Mouse (Mus musculus) brain, embryonic 14.5 days (tissue): Measurements from ENCODE around the gene Efcab5.

ENCODE experiments used
- CTCF ChIP-seq: fragments of 200-500 bp; IDR thresholded peaks from 2 replicates; pipeline ENCODE4 v1.5.1; 2012; ENCODE audit warnings: inconsistent platforms, mild to moderate bottlenecking, moderate library complexity, borderline replicate concordance; ENCODE audit not compliant: insufficient read depth, insufficient read length; ENCODE audit errors: extremely low read depth
- POLR2A ChIP-seq: fragments of 200-500 bp; IDR thresholded peaks from 2 replicates; pipeline ENCODE4 v1.6.1; 2012; ENCODE audit warnings: mild to moderate bottlenecking, inconsistent platforms, borderline replicate concordance; ENCODE audit not compliant: poor library complexity, insufficient read depth, insufficient read length, severe bottlenecking; ENCODE audit errors: extremely low read depth

DNA sequence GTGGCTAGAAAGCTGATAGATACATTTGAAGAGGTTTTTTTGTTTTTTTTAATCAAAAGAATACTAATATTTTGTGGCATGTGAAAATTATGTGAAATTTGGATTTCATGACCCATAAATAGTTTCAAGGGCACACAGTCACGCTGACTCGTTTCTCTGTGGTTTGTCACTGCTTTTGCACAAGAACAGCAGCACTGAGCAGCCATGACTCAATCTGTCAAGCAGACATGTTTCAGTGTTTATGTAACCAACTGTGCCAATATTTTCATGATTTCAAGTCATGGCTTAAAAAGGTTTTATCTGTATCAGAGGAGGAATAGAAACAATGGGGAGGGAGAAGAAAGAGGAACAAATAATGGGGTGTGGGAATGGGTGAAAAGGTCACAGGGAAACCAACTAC, 3.8 kb downstream of the Efcab5 start:
- TF ChIP-seq CTCF (no peak), POLR2A (no peak)
